Mouse (Mus musculus): Measurements from ENCODE around the gene Bin2. TPM values are rescaled to one million over a fixed set of nuclear protein-coding genes. Genes with fewer than 3 reads are reported as not detected.

Gene Bin2
- polyA plus RNA-seq, 1 experiment from 2014 or later, result 2.4 TPM

DNA sequence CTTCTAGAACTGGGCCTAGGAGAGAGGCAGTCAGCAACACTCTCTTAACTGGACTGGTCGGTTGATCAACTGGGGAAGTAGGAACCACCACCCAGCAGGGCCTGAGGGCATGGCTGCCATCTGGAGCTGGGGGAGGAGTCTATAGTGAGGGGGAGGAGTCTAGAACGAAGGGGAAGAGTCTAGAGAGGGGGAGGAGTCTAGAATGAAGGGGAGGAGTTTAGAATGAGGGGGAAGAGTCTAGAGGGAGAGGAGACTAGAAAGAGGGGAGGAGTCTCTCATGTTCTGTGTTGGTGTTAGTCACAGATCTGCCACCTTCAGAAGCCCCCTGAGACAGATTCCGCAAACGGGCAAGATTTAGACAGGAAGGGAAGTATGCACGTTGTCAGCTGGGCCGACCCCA, 30.0 kb upstream of the Bin2 start:
- no peak overlapping the region for H3K4me2 ChIP-seq
- no peak overlapping the region for H3K4me3 ChIP-seq
- H3K9ac ChIP-seq, result no peak overlapping the region
- peaks cover 8% of the 10 kb centered on the region for H3K4me1 ChIP-seq (replicated peaks)
- no peaks in the 10 kb centered on the region for H3K36me3 ChIP-seq
- ATAC-seq (ENCODE audit: low FRiP score), result no peak
- peaks cover 16% of the 10 kb centered on the region for H3K27me3 ChIP-seq
- H3K27ac ChIP-seq, result no peak overlapping the region
- WGBS, result 73% methylated on average over 6 of the region's 6 CpGs
- no peaks in the 10 kb centered on the region for H3K9me3 ChIP-seq

DNA sequence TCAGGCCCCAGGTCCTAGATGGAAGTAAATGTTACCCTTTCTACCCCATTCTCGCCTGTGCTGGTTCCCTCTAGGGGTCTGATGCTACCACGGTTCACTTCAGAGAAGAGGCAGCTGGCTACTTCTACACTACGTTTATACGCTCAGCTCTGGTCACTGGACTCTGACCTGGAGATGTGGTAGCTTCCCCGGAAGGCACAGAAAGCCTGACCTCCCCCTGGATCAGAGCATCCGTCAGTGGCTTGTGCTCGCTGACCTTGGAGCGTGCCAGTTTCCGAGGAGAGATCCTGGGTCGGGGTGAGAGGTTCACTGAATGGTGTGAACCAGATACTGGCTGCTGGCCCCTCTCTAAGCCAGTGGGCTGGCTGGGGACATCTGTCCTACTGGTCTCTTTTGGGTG, 28.7 kb upstream of the Bin2 start:
- Histone ChIP-seq H3K27me3 (peaks cover 4% of the 10 kb centered on the region), H3K4me2 (no peak overlapping the region), H3K27ac (no peak overlapping the region), H3K4me1 (replicated peaks) (no peaks in the 10 kb centered on the region), H3K4me3 (no peak overlapping the region), H3K36me3 (no peaks in the 10 kb centered on the region), H3K9ac (no peak overlapping the region), H3K9me3 (no peaks in the 10 kb centered on the region)
- 79% methylated on average over 10 of the region's 10 CpGs for WGBS
- ATAC-seq (ENCODE audit: low FRiP score), result no peak

DNA sequence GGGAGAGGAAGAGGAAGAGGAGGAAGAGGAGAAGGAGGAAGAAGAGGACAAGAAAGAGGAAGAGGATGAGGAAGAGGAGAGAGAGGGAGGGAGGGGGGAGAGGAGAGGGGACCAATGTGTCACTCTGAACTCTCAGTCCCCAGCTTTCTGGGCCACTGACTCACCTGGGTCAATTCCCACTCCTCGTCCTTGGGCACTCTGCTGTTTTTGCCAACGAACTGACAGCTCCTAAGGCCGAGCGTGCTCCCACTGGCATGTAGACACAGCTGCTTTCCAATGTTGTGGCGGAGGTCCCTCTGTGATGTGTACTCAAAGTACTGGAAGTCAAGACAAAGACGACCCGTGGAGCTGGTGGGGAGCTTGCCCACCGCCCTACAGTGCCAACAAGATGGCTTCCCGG, 25.1 kb upstream of the Bin2 start:
- ATAC-seq (ENCODE audit: low FRiP score), result no peak
- 85% methylated on average over 9 of the region's 9 CpGs for WGBS
- H3K27ac ChIP-seq, result no peak overlapping the region

DNA sequence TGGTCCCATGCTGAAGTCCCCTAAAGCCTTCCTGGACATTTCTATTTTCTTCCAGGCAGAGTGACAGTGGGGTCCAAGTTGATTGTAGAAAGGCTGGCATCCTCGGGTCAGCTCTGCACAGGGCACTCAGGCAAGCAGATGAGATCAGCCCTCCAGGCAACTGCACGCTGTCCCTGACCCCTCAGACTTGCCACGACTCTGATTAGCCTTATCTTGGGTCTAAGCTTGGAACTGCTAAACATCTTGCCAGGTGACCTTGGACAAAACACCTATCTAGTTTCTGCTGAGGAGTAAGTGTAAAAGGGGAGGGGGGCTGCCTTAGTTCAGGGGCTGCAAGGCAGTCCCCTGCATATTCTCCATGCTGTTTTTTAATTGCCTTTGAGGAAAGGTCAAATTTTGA, 22.6 kb upstream of the Bin2 start:
- no peaks in the 10 kb centered on the region for H3K27me3 ChIP-seq
- no peak overlapping the region for H3K4me3 ChIP-seq
- no peak overlapping the region for H3K27ac ChIP-seq
- no peaks in the 10 kb centered on the region for H3K36me3 ChIP-seq
- H3K4me2 ChIP-seq, result no peak overlapping the region
- H3K9me3 ChIP-seq, result 0 out of 2 replicates have a peak, but pooled peaks cover 8% of the 10 kb centered on the region
- 78% methylated on average over 3 of the region's 3 CpGs for WGBS
- H3K9ac ChIP-seq, result no peak overlapping the region
- no peak for ATAC-seq (ENCODE audit: low FRiP score)
- H3K4me1 ChIP-seq (replicated peaks), result peaks cover 8% of the 10 kb centered on the region

More for the DNA sequence above, 25.1 kb upstream of the Bin2 start:
- no peaks in the 10 kb centered on the region for H3K27me3 ChIP-seq
- H3K4me1 ChIP-seq (replicated peaks), result no peaks in the 10 kb centered on the region
- no peak overlapping the region for H3K4me2 ChIP-seq
- no peak overlapping the region for H3K4me3 ChIP-seq
- no peak overlapping the region for H3K9ac ChIP-seq
- H3K9me3 ChIP-seq, result 0 out of 2 replicates have a peak, but pooled peaks cover 8% of the 10 kb centered on the region
- no peaks in the 10 kb centered on the region for H3K36me3 ChIP-seq

DNA sequence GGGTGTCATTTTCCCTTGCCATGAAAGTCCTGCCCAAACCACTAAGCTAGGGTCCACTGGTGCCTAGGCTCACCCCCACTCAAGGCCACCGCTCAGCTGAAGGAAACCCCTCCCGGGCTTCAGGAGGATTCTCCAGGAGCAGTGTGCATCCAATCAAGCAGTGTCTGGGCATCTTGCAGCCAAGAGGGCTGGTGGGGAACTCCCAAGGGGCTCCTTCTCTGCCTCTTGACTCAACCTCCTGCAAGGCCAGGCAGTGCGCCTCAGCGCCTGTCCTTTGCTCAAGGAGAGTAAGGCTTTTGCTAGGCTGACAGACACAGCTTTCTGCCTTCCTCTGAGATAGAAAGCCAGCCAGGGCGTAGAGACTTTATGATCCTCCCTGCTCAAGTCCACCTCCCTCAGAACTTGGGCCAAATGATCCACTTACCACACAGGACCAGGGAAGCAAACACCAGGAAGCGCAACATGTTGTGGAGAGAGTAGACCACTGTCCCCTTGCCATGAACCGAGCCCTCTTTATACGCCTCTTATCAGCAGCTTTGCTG, 18.1 kb upstream of the Bin2 start, which contains the start of gene Cela1:
Gene Cela1, minus strand, starts transcription at position 492 of the 542 bp plus-strand sequence.
- H3K9me3 ChIP-seq, result 0 out of 2 replicates have a peak, but pooled peaks cover 8% of the 10 kb centered on the region
- H3K4me3 ChIP-seq, result no peak within 1 kb of the TSS
- WGBS, result 89% methylated on average over 8 of the region's 8 CpGs
- H3K36me3 ChIP-seq, result no peaks in the 10 kb centered on the region
- no peak within 1 kb of the TSS for H3K27ac ChIP-seq
- H3K9ac ChIP-seq, result no peak within 1 kb of the TSS
- ATAC-seq (ENCODE audit: low FRiP score), result no peak
- peaks cover 13% of the 10 kb centered on the region; the same call in 1 of the 2 replicates for H3K27me3 ChIP-seq
- peaks cover 10% of the 10 kb centered on the region for H3K4me1 ChIP-seq (replicated peaks)
- H3K4me2 ChIP-seq, result no peak within 1 kb of the TSS

DNA sequence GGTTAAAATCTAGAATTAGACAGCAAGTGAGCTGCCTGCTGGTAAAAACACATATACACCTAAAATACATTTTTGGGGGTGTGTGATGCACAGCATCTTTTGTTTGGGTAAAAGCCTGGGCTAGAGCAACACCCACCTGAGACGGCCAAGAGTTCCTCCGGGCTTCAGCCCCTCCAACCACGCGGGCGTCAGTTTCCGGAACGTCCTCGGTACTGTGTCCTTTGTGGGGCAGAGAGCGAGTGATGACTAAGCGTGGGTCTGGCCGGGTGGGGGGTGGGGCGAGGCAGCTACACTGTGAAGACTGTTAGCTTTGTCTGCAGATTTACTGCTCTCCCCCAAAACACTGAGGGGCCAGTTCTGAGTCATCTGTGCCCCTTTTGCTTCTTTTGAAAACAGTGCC, 17.6 kb upstream of the Bin2 start:
- Histone ChIP-seq H3K27me3 (peaks cover 13% of the 10 kb centered on the region; the same call in 1 of the 2 replicates), H3K27ac (no peak overlapping the region), H3K4me1 (replicated peaks) (peaks cover 10% of the 10 kb centered on the region), H3K4me2 (no peak overlapping the region), H3K9me3 (0 out of 2 replicates have a peak, but pooled peaks cover 8% of the 10 kb centered on the region), H3K9ac (no peak overlapping the region), H3K4me3 (no peak overlapping the region), H3K36me3 (no peaks in the 10 kb centered on the region)
- no peak for ATAC-seq (ENCODE audit: low FRiP score)
- WGBS, result 62% methylated on average over 12 of the region's 12 CpGs

DNA sequence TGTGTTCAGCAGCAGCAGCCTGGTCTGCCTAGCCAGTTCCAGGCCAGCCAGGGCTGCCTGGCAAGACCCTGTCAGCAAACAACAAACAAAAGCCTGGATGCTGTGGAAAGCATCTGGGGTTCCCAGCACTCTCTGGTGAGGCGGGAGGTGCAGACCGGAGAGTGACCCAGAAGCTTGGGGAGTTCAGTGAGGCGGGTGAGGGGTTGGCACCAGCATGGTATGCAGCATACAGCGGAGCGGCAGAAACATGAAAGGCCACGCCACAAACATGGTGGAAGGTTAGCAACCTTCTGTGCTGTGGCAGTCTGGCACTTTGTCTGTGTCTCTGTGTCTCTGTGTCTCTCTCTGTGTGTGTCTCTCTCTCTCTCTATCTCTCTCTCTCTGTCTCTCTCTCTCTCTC, 17.1 kb upstream of the Bin2 start:
- Histone ChIP-seq H3K4me2 (no peak overlapping the region), H3K9me3 (0 out of 2 replicates have a peak, but pooled peaks cover 8% of the 10 kb centered on the region), H3K27me3 (peaks cover 13% of the 10 kb centered on the region; the same call in 1 of the 2 replicates), H3K4me1 (replicated peaks) (peaks cover 10% of the 10 kb centered on the region), H3K9ac (no peak overlapping the region), H3K27ac (no peak overlapping the region), H3K4me3 (no peak overlapping the region), H3K36me3 (no peaks in the 10 kb centered on the region)
- ATAC-seq (ENCODE audit: low FRiP score), result no peak
- 83% methylated on average over 6 of the region's 6 CpGs for WGBS

DNA sequence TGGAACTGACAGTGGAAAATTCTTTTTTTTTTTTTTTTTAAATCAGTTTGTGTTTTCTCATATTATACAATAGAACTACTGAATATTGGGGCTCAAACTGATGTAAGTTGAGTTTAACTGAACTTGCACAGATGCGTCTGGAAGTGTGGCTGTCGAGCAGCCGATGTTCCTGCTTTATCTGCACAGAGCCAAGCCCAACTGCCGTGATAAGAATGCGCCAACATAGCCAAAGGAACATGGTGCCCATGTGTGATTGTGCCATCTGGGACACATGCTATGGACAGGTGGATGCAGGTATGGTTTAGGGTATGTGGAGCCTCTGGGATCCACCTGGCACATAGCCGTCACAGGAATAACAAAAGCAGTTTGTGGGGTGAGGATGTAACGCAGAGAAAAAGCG, 16.5 kb upstream of the Bin2 start:
- Histone ChIP-seq H3K36me3 (no peaks in the 10 kb centered on the region), H3K27me3 (peaks cover 16% of the 10 kb centered on the region; the same call in 1 of the 2 replicates), H3K4me3 (no peak overlapping the region), H3K9ac (no peak overlapping the region), H3K4me2 (no peak overlapping the region), H3K4me1 (replicated peaks) (peaks cover 10% of the 10 kb centered on the region), H3K27ac (no peak overlapping the region), H3K9me3 (0 out of 2 replicates have a peak, but pooled peaks cover 8% of the 10 kb centered on the region)
- 94% methylated on average over 8 of the region's 8 CpGs for WGBS
- ATAC-seq (ENCODE audit: low FRiP score), result no peak

DNA sequence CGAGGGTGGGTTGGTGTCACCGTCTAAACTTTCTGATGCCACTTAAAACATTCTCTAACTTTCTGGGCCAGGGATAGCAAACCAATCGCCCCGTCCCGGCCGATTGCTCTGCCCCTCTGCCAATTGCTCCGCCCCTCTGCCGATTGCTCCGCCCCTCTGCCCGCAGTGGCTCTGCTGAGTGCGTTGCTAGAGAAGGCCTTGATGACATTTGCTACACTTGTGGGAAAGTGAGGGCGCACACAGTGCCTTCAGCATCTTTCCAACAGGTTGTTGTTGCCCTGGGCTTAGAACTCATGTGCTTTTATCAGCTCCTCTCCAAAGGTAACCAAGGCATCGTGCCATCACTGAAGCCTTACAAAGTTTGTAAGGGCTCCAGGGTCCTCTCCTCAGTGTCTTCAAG, 15.9 kb upstream of the Bin2 start:
- H3K36me3 ChIP-seq, result no peaks in the 10 kb centered on the region
- no peak overlapping the region for H3K4me3 ChIP-seq
- ATAC-seq (ENCODE audit: low FRiP score), result no peak
- 0 out of 2 replicates have a peak, but pooled peaks cover 3% of the 10 kb centered on the region for H3K9me3 ChIP-seq
- no peak overlapping the region for H3K9ac ChIP-seq
- peaks cover 16% of the 10 kb centered on the region; the same call in 1 of the 2 replicates for H3K27me3 ChIP-seq
- H3K4me1 ChIP-seq (replicated peaks), result peaks cover 10% of the 10 kb centered on the region
- H3K27ac ChIP-seq, result no peak overlapping the region
- WGBS, result 23% methylated on average over 13 of the region's 13 CpGs
- no peak overlapping the region for H3K4me2 ChIP-seq

DNA sequence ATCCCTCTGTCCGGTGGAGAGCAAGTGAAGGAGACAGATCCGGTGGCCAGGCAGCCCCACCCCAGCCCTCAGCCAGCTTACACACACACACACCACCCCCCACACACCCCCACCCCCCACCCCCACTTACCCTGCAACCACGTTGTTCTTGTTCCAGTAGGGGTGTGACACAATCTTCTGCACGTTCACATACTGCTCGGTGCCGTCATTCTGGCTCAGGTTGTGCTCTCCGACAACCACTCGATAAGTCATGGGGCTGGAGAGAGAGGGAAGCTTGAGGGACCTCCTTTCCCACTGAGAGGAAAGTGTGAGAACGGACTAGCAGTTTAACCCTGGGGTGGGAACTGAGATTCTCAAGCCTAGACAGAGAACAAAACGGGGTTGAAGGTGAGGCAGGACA, 15.1 kb upstream of the Bin2 start:
- H3K4me3 ChIP-seq, result no peak overlapping the region
- no peak for ATAC-seq (ENCODE audit: low FRiP score)
- H3K4me2 ChIP-seq, result no peak overlapping the region
- peaks cover 10% of the 10 kb centered on the region for H3K4me1 ChIP-seq (replicated peaks)
- H3K9me3 ChIP-seq, result no peaks in the 10 kb centered on the region
- H3K9ac ChIP-seq, result no peak overlapping the region
- 62% methylated on average over 10 of the region's 10 CpGs for WGBS
- H3K36me3 ChIP-seq, result no peaks in the 10 kb centered on the region
- peaks cover 16% of the 10 kb centered on the region; the same call in 1 of the 2 replicates for H3K27me3 ChIP-seq
- no peak overlapping the region for H3K27ac ChIP-seq

DNA sequence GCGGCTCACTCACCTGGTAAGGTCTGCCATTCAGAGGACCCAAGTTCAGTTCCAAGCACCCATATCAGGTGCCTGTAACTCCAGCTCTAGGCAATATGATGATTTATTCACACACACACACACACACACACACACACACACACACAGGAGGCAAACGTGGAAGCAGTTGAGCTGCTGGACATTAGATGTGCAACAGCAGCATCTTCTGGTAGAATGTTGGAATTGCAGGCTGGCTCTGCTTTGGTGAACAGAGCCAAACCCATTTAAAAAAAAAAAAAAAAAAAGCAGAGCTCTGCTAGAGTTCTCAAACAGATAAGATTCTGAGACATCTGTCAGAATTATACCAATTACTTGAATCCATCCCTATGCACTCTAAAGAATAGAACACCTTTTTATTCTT, 13.7 kb upstream of the Bin2 start:
- ATAC-seq (ENCODE audit: low FRiP score), result no peak
- 45% methylated on average over 2 of the region's 2 CpGs for WGBS
- H3K27ac ChIP-seq, result no peak overlapping the region
- H3K36me3 ChIP-seq, result no peaks in the 10 kb centered on the region
- H3K9ac ChIP-seq, result no peak overlapping the region
- peaks cover 16% of the 10 kb centered on the region; the same call in 1 of the 2 replicates for H3K27me3 ChIP-seq
- H3K4me1 ChIP-seq (replicated peaks), result peaks cover 10% of the 10 kb centered on the region
- H3K4me3 ChIP-seq, result no peak overlapping the region
- no peak overlapping the region for H3K4me2 ChIP-seq
- no peaks in the 10 kb centered on the region for H3K9me3 ChIP-seq

DNA sequence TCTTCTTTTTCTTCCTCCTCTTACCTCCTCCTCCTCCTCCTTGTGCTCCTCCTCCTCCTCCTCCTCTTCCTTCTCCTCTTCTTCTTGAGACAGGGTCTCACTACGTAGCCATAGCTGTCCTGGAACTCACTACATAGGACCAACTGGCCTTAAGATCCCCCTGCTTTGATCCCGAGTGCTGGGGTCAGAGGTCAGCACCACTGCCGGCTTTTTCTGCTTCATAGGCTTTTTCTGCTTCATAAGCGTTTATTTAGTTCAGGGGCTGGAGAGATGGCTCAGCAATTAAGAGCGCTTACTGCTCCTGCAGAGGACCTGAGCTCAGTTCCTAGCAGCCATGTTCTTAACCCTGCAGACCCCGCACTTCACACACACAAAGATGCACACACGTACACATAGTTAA, 12.4 kb upstream of the Bin2 start:
- H3K9me3 ChIP-seq, result no peaks in the 10 kb centered on the region
- no peaks in the 10 kb centered on the region for H3K36me3 ChIP-seq
- ATAC-seq (ENCODE audit: low FRiP score), result no peak
- no peak overlapping the region for H3K9ac ChIP-seq
- no peak overlapping the region for H3K4me2 ChIP-seq
- peaks cover 16% of the 10 kb centered on the region; the same call in 1 of the 2 replicates for H3K27me3 ChIP-seq
- H3K4me1 ChIP-seq (replicated peaks), result no peaks in the 10 kb centered on the region; the same call in 1 of the 2 replicates
- no peak overlapping the region for H3K27ac ChIP-seq
- no peak overlapping the region for H3K4me3 ChIP-seq
- WGBS, result 34% methylated on average over 7 of the region's 7 CpGs

DNA sequence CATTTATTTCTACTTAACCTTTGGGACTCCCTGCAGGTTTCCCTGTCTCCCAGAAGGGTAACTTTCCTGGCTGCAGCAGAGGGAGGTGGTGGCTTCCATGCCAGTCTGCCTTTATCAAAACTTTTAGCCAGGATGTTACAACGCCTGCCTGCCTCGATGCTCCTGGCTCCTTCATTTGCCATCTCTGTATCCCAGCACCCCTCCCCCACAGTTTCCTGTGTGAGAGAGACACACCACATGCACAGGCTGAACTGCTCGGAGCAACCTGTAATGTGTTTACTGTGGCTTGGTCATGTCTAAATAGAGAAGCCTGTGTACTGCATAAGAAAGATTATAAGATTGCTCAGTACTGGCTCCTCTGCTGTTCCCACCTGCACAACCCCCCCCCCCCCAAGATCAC, 11.0 kb upstream of the Bin2 start:
- Histone ChIP-seq H3K9ac (no peak overlapping the region), H3K9me3 (no peaks in the 10 kb centered on the region), H3K4me2 (no peak overlapping the region), H3K4me1 (replicated peaks) (no peaks in the 10 kb centered on the region; the same call in 1 of the 2 replicates), H3K27me3 (peaks cover 12% of the 10 kb centered on the region; the same call in 1 of the 2 replicates), H3K36me3 (no peaks in the 10 kb centered on the region), H3K27ac (no peak overlapping the region), H3K4me3 (no peak overlapping the region)
- ATAC-seq (ENCODE audit: low FRiP score), result no peak
- WGBS, result 62% methylated on average over 3 of the region's 3 CpGs

Data from hindbrain, embryonic 13.5 days (tissue).